Mouse (Mus musculus): ENCODE measurements around the gene Eif2a.
"Not testable (repeated sequence)": the region's sequence is repeated elsewhere in the genome, so short reads cannot be mapped to it uniquely, and the experiment has no call there.

The Eif2a gene

DNA sequence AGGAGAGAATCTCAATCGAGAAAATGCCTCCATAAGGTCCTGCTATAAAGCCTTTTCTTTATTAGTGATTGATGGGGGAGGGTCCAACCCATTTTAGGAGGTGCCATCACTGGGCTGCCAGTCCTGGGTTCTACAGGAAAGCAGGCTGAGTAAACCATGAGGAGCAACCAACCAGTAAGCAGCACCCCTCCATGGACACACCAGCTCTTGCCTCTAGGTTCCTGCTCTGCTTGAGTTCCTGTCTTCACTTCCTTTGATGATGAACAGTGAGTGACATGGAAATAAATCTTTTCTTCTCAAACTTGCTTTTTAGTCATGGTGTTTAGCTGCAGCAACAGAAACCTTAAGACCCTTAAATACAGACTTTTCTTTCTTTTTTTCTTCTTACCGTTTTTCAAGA is 4.3 kb upstream of the Eif2a start:
- DNase-seq (ENCODE audit: low spot score) = no peak

DNA sequence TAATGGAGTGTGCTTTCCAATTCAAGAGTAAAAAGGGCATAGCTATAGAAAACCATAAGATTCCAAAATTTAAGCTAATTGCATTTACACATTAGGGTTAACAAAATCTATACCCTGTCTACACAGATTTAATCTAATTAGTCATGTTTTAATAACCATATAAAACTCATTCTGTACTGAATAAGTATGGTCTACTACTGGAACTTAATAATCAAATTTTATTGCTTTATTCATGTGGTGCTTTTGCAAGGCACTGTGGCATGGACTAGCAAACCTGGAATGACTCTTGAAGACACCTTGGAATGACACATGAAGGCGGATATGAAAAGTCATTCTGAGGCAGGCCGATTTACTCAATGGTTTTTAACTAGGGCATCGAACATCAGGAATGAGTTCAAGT is 2.2 kb upstream of the Eif2a start:
- no peak for DNase-seq (ENCODE audit: low spot score)

DNA sequence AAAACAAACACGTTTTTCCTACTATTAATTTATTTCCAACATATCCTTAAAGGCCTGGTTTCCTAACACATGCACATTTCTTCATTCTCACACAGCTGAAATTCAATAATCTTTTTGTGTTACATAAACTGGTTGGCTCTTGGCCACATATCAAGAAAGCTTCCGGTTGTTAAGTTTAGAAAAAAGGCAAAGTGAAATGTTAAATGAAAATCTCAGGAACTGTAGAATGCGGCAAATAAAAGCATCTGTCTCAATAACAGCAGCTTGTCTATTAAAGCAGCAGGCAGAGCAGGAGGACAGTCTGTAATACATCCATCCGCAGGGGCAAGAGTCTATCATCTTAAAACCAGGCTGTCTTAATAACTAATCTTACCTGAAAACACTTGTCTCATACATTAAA is 1.4 kb upstream of the Eif2a start:
- DNase-seq (ENCODE audit: low spot score) = no peak

DNA sequence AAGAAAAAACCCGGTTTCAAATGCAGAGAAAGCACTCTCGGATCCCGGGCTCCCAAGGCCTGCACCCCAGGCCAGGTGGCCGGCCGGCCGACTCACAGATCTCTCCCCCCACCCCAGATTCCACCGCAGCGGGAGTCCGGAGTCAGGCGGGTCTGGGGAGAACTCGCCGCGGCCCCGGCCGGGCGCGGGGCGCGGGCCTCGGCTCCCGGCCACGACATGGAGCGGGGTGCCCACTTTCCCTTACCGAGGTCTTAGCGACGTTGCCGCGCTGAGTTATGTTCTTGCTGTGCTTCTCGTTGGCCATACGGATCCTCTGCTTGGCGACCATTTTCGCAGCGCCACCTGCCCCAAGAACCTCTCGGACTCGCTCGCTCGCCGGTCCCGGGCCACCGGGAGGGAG is 455 bp upstream of the Eif2a start:
- DNase-seq (ENCODE audit: low spot score) = no peak

DNA sequence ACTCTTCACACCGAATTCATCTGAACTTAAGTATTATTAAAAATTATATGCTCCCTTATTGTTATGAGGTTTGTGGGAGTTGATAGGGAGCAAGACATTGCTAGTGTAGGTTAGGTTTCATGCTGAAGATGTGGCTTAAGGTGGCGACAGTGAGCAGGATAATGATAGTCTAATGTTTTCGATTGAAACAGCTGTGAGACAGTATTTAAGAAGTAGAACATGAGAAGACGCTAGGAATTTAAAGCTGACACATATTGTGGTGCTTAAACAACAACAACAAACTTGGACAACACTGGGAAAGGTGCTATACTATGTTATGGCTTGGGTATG is 752 bp downstream of the Eif2a start:
- no peak for DNase-seq (ENCODE audit: low spot score)

DNA sequence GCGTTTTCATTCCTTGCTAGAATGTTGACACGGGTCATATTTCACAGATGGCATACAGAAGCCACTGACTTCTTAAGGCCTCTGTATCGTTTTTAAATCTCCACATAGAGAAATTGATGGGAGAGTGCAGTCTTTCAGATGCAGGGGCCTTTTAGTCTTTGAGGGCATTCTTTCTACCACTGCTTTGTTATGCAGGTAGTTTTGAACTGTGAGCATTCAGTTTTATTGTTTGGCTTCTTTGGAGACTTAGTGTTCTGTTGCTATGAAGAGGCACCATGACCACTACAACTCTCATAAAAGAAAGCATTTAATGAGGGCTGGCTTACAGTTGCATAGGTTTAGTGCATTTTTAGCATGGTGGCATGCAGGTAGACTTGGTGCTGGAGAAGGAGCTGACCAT is 11.0 kb downstream of the Eif2a start:
- DNase-seq (ENCODE audit: low spot score) = no peak

DNA sequence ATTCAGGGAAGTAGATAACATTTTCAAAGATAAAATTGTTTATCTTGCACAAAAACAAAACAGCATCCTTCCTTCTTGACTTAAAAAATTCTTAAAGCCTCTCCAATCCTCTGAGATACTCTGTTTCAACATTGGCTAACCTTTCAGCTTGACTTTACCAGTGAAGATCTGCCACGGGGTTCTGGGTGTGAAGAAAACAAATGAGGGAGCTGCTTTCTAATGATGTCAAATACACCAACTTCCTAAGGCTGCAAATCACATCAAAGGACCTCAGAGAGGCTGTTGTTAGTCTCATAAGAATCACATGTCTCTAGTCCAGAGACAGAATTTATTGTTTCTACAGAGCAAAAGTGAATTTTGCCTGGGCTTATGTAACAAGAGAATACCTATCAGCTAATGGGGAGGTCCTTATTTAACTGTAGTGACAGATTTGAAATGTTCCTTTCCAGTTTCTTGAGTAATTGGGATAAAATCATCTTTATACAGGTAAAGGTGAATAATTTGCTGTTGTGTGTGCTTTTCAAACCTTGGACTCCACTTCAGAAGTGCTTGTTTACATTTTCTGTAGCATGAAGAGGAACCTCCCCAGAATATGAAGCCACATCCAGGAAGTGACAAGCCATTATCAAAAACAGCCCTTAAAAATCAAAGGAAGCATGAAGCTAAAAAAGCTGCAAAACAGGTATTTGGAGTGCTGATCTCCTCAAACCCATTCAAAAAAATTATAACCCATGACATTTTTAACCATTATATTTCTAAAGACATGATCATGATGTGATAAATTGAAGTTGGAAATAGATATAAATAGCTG is 26.6 kb downstream of the Eif2a start:
- no peak for DNase-seq (ENCODE audit: low spot score)

DNA sequence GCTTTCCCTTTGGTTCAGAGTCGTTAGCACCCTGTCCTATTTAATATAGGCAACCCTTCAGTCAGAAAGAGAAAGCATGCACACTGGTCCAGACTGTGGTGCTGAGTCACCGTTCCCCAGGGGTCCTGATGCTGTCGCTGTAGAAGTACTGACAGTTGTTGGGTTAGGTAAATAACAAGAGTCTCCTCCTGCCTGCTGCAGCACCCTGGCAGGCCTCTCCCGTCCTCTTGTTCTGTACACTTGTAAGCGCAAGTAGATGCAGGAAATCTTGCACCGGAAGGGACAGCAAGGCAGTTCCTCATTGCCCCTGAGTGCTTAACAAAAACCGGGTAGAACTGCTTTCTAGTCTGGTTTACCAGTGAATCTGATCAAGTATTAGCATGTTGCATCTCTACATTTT is 31.0 kb downstream of the Eif2a start:
- no peak for DNase-seq (ENCODE audit: low spot score)

DNA sequence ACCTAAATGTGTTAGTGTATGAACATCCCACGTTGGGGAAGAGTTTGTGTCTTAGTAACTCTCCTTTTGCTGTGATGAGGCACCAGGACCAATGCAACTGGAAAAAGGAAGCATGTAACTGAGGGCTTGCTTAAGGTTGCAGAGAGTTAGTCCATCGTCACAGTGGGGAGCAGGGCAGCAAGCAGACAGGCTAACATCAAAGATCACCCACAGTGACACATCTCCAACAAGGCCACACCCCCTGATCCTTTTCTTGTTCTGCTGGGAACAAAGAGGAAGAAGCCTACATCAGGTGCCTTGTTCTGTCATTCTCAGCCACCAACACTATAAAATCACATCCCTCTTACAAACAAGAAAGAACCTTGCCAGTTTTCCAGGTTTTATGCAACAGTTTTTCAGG is 34.3 kb downstream of the Eif2a start:
- no peak for DNase-seq (ENCODE audit: low spot score)

DNA sequence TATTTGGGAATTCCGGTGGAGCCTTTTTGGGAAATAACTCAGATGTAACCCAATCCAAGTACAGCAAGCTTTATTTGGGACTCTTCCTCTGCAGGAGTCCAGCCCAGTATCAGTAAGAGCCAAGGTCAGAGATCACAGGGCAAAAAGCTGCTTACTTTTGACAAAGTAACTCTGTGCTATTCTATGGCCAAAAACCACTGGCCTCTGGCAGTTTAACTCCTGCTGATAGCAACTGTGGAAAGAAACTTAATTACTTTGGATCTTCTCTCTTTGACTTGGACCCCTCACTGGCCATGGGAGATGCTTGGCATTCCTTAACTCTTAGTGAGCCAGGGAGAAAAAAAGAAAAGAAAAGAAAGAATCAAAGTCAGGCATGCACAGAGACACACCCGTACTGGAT is 35.8 kb downstream of the Eif2a start:
- no peak for DNase-seq (ENCODE audit: low spot score)

DNA sequence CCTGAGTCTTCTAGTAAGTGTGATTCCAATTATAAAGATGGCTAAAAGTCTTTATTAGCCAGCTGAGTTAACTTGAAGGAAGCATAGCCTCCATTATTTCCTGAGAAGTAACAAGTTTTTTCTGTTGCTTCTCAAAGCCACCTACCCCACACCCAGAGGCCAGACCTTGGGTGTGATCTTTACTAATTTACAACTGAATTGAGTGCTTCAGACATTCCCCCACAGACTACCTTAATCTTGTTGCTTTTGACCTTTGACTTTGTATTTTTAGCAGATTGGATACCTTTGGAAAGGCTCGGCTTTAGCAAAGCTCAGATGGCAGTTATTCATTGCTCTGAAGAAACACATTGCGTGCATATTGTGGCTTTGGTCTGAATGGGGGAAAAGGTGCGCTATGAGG is 45.2 kb downstream of the Eif2a start:
- DNase-seq (ENCODE audit: low spot score) = no peak

DNA sequence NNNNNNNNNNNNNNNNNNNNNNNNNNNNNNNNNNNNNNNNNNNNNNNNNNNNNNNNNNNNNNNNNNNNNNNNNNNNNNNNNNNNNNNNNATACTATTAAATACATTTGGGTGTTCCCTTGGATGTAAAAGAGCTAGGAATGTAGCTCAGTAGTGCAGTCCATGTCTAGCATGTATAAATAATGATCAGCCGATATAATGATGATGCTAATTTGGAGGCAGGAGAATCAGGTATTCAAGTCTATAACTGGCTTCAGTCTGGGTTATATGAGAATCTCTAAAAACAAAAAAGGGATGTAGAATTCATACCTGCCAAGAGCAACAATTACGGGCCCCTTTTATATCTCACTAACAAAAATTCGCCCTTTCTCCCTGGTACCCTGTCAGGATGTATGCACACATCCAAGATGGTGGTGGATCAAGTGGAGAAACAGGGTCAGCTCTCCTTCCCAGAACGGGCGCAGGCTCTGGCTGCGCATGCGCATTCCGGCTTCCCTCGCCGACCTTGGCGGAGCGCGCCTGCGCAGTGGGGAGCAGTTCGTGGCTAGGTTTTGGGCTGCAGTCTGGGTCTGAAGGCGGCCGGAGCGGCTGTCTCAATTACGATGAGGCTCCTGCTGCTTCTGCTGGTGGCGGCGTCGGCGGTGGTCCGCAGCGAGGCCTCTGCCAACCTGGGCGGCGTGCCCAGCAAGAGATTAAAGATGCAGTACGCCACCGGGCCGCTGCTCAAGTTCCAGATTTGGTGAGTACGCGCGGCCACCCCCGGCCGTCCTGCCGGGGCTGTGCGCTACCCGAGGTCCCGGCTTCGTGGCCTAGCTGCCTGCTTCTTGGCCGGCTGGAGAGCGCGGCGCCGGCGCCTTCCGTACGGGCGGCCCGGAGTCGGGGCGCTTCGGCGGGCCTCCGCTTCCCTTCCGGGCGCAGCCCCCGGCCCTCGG is 50.8 kb downstream of the Eif2a start, which contains the start of gene Selenot:
Gene Selenot, plus strand, starts transcription at position 500 of the 930 bp plus-strand sequence.
- DNase-seq (ENCODE audit: low spot score) = peak; percentile 95

DNA sequence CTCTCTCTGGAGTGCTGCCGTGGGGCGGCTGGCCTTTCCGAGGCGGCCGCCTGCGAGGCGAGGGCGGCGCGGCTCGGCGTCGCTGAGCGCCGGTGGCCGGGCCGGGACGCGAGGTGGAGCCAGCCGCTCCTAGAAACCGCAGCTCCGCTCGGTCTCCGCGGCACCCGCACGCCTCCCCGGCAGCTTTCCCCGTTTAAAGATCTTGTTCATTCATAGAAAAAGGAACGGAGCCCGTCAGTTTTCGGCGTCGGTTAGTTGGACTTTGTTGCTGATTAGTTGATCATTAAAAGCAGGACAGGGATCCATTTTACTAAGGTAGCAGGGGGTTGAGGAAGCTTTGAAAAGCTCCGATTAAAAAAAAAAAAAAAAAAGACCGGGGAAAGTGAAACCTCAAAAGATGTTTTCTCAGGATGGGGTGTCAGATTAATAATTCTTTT is 51.5 kb downstream of the Eif2a start:
- peak; percentile 45 for DNase-seq (ENCODE audit: low spot score)

DNA sequence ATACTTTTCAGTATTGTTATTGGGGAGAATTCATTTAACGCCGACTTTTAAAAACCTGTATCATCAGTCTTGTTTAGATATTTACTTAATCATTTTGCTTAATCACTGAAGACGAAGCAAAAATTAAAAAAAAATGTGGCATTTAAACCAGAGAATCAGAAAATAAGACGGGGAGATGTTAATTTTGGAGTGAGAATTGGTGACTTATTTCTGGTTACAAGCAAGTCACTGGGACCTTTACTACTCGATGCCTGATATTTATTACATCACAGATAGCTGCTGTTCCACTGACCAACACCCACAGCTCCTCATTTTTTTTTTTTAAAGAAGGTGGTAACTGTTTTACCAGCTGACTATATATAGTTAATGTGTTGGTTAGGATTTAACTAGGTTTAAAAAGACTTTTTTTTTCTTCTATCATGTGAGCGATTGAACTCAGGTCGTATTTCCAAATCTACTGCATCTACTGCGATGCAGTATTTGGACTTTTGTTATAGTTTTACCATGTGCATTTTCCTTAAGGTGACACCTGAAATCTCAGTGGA is 52.0 kb downstream of the Eif2a start:
- DNase-seq (ENCODE audit: low spot score) = no peak

DNA sequence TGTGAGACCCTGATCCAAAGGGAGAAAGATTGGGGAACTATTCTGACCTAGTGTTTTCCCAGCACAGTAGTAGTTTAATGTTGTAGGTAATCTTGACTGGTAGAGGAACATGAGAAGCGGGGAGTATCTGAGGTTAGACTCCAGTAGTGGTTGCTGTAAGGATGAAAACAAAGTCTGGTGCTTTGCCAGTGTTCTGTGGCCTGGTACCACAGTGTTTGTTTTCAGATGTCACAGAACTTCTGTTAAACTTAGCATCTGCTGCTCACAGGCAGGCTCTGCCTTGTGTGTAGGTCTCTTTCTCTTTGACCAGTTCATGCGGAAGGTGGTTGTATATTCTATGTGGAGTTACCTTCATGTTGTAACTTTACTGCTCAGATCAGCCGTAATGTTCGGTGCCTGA is 55.9 kb downstream of the Eif2a start:
- no peak for DNase-seq (ENCODE audit: low spot score)

DNA sequence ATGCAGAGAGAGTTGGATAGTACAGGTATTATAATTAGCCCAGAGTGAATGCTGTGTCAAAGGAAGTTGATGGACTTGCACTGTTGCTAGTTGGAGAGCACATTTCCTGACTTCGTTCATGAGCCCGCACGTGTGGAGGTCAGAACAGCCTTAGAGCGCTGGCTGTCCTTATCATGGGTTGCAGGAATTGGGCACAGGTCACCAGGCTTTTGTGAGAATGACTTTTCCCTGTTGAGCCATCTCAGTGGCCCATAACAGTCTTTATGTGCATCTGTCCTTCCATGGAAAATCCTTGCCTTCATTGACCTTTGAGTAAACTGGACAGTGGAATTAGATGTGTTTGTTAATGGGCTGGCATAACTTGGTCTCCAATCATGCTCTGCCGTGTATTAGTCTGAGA is 56.7 kb downstream of the Eif2a start:
- DNase-seq (ENCODE audit: low spot score) = no peak

DNA sequence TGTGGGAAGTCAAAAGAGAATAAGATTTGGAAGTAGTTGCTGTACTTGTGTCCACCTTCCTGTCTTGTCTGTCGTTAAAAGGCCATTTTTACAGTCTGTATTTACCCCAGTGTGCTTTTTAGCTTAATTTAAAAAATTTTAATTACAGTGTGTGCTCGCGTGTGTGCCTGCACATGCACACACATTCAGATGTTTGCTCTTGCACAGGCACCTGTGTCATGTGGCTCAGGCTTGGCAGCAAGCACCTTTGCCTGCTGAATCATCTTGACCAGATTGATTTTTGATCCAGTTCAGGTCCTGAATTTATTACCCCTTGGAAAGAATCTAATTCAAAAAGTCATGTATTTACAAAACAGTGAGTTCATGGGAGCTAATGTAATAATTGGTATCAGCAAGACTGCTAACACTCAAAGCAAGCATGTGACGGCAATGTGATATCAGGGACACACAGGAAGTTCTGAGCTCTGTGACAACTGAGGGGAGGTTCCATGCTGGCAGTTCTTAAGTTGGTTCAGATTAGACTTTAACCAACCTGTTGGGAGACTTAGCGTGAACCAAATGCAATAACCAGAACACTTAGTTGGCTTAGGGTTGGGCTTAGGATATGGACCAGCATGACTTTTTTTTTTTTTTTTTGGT is 57.3 kb downstream of the Eif2a start:
- no peak for DNase-seq (ENCODE audit: low spot score)

DNA sequence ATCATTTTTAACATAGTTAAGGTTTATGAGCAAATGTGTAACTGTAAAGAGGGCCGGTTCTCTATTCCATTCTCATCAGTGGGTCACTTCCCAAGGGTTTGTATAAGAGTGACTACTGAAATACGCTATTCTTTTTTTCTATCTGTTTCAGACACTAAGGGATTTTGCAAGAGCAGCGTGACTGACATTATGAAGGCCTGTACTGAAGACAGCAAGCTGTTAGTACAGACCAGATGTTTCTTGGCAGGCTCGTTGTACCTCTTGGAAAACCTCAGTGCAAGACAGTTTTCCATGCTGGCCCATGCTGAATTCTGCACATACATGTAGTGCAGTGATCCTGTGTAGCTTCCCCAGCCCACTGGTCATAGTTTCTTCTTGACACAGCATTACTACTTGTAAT is 64.9 kb downstream of the Eif2a start:
- not testable (repeated sequence) for DNase-seq (ENCODE audit: low spot score)

DNA sequence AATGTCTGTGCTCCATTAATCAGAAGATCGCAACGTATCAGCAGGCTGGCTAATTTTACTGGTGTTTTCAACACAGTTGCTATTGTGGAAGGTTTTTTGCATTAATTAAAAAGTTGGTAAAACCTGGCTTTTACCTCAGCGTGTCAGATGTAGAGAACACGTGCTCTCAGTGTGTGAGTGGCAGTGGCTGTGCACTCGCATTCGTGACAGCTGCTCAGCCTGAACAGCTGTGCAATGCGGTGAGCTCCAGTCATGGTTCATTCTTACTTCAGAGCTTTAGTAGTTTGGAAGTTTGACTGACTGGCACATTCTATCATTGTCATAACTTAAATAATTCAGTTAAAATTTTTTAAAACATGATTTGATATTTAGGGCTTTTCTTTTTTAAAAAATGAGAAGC is 67.0 kb downstream of the Eif2a start:
- not testable (repeated sequence) for DNase-seq (ENCODE audit: low spot score)

DNA sequence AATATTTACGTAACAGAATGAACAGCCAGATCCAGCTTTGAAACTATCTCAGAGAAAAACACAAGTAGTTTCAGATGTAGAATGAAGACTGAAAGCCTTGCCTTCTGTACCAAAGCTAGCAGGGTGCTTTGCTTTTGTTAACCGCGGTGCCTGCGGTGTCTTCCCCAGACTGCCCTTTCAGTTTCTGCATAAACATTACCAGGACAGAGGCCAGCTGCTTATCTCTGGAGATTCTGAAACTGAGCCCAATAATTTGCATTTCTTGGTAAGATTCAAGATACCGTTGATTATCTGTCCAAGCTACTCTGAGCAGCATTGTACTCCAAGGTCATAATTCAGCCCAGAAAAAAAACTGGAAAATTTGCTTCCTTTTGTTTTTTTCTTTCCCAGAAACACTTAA is 68.0 kb downstream of the Eif2a start:
- no peak for DNase-seq (ENCODE audit: low spot score)

All from urinary bladder, postnatal 14 days (tissue).